Mouse (Mus musculus): ENCODE data around the gene Thbd.

GRCm38 (mm10) chr2:148445616-148446015 is 37.6 kb upstream of the Thbd start:
- TF ChIP-seq CTCF (IDR thresholded peaks at IDR 0.05; ENCODE audit: low read depth), result no peak
- TF ChIP-seq EP300 (IDR thresholded peaks at IDR 0.05; ENCODE audit: low read depth), result no peak

Data from heart, postnatal 0 days (tissue).